Mouse (Mus musculus) mesoderm, embryonic 11.5 days (tissue): ENCODE results near the gene Usp15.
"Not testable (repeated sequence)": the region's sequence is repeated elsewhere in the genome, so short reads cannot be mapped to it uniquely, and the experiment has no call there.

Experiments
- DNase-seq: peaks from one replicate; pipeline ENCODE4 v3.0.0-alpha.2; 2012; ENCODE audit warnings: low read depth, low spot score

The Usp15 gene

DNA sequence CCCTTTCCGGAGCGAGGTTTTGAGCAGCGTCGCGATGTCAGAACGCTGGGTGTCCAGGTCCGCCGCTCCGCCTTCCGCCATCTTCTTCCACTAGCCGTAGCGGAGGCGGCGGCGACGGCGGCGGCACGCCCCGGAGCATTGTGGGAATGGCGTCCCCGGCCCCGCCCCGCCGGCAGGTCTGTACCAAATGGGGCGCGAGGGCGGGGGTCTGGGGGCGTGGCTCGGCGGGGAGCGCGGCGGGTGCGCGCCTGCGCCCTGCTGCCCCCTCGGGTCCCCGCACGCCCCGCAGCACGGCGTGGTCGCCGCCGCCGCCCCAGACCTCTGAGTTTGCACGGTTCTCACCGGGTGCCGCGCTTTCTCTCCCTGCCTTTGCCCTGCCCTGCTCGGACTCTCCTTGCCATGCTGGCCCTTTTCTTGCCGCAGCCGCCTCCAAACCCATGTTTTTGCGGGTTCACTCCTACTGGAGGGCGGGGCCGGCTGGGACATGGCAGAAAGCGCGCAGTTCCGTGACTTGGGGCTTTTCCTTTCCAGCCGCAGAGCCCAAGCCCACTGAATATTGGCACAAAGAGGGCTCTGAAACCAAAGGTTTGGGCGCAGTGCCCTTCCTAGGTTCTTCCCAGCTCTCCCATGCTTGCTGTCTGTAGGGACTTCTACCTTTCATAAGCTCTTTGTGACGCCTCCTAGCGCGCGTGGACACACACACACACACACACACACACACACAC lies at the start of gene Usp15:
Gene Usp15, minus strand, starts transcription at position 161 of the 725 bp plus-strand sequence.
- DNase-seq, result peak; percentile 90

- DNase-seq, result no peak
Observed at GRCm38 (mm10) chr10:123229420-123229819, 32.6 kb upstream of the Usp15 start.

- no peak for DNase-seq
Observed at GRCm38 (mm10) chr10:123222785-123223184, 26.0 kb upstream of the Usp15 start.

DNA sequence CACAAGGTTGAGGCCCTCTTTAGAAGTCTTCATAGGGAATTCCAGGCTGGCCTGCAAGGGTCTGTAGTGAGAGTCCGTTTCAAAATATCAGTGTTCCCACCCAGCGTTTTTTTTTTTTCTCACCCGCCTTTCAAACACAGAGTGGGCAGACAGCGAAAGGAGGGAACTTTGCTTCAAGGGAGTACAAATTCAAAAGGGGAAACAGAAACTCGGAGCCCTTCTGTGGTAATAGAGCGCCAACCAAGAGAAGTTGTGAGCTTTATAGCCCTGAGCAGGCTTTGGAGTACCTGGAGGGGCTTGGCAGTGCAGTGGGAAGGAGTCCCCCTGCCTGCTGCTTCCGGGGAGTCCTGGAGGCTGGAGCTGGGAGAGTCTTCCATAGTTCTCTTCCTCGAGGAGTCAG lies 12.7 kb upstream of the Usp15 start:
- no peak for DNase-seq

DNA sequence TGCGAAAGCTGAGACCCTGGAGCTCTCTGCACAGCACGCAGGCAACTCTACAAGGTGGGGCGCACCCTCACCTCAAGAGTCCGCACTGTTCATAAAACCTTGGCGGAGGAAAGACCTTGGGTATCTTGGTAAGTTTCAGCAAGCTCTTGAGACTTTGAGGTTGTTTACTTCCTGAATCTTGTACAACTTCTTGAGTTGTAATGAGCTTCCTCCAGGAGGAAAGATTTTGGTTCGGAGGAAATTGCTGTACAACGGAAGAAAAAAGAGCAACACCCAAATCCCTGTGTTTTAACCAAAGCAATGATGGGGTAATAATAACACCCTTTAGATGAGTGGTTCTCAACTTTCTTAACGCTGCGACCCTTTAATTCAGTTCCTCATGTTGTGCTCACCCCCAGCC lies 11.5 kb upstream of the Usp15 start:
- DNase-seq, result no peak

DNA sequence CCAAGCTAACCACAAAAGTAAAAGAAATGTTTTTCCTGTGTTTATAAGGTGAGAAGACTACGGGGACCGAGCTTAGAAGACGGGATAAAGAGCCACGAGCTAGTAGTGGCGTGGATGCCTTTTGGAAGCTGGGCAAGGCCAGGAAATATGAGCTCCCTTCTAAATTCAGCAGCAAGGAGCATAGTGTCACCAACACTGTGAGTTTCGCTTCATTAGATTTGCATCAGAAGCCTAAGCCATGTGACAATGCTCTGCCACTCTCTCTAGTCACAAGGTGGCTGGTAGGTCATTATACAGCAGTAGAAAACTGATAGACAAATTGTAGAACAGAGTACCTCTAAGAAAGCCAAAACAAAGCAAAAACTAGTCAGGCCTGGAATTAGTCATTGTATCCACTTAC lies 9.3 kb upstream of the Usp15 start:
- DNase-seq, result no peak

- not testable (repeated sequence) for DNase-seq
Observed at GRCm38 (mm10) chr10:123205364-123205763, 8.6 kb upstream of the Usp15 start.

DNA sequence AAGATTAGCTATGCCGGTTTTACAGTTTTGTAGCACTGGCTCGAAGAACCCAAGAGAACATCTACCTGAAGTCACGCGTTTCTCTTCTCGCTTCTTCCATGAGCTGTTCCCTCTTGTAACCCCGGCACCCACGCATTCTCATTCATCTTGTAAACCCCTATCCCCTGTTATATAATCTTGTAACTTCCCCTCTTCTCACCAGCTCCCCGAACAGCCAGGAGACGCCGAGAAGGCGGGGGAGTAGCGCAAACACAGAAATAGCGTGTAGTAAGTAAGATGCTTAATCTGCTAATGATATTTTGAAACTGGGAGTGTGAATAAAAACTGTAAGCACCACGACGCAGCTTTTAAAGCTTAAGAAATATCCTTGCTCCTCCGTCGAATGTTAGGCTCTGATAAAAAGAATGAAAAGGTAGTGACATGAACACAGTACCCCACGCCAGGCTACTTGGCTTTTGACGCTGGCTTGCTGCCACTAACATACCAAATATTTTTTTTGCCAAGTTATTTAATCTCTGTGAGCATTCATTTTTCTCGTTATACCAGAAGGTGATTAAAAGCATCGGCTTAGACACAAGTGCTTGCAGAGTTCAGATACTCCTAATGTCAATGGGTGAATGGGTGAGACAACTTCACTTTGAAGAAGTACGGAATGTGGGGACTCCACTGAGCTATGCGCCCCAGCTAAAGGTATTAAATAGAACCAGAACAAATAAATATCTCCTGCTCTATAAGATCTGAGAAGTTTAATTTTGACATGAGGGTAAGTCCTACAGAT lies 5.4 kb upstream of the Usp15 start:
- DNase-seq, result no peak

GRCm38 (mm10) chr10:123201436-123201835 lies 4.6 kb upstream of the Usp15 start:
- DNase-seq, result no peak

DNA sequence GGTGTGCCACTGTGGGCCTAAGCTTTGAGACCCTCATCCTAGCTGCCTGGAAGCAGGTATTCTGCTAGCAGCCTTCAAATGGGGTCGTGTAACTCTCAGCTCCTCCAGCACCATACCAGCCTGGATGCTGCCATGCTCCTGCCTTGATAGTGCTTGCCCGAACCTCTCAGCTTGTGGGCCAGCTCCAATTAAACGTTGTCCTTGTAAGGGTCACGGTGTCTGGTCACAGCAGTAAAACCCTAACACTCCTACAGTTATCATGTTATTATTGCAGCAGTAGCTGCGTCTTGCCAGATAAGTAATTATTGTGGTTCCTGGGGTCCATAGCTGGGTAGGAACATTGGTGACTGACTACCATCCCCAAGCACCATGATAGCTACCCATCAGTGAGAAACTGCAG lies 4.2 kb upstream of the Usp15 start:
- no peak for DNase-seq

DNA sequence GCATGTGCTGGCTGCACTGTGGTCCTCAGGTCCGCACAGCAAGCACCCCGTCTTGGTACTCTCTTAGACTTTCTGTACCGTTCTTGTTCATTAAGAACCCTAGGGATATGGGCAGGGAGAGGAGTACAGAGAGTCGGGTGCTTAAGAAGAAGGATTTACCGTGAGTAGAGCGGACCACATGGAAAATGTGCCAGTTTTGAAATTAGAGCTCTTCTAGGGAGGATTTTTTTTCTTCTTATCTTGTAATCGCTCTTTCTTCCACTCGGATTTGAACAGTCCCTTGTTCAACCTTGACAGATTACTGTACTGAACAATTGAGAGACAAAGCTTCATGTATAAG lies 3.5 kb upstream of the Usp15 start:
- no peak for DNase-seq

DNA sequence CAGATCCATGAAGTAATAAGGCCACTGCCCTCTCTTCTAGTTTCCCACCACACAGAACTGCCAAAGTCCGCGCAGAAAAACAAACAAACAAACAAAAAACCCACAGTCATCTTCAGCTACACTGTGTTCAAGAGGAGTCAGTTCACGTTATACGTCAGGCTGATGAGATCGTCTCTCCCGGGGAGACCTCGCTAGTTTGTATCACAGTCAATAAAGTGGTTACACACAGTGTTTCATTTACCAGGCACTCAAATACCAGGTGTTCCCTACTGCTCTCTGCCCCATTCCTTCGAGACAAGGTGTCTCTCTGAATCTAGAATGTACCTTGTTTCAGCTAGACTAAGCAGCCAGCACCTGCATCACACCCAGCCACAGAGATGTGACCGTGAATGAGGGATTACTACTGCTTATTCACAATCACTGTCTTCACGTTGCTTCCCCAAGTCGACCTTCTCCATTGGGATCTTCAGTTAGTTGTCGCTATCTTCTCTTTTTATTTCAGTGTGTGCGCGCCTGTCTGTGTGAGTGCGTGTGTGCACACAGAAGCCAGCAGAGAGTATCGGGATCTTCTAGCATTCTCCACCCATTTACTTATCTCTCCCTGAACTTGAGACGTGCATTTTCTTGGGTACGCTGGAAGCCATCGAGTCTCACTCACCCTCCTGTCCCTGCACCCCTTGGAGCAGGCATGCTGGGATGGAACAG lies 3.0 kb upstream of the Usp15 start:
- DNase-seq, result no peak

DNA sequence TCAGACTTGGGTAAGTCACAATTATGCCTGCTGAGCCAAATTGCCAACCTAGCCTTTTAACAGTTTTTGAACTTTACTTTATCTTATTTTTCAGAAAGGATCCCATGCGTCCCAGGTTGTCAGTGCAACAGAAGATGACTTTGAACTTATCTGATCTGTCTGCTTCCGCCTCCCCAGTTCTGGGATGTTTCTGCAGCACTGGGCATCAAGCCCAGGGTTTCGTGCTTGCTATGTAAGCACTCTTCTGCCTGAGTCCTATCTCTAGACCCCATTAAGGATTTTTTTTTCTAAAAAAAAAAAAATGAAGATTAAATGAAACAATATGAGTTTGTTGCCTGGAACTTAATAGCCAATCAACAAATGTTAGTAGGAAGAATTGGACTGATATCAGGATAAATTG lies 2.3 kb upstream of the Usp15 start:
- no peak for DNase-seq

GRCm38 (mm10) chr10:123198183-123198582 lies 1.4 kb upstream of the Usp15 start:
- no peak for DNase-seq

DNA sequence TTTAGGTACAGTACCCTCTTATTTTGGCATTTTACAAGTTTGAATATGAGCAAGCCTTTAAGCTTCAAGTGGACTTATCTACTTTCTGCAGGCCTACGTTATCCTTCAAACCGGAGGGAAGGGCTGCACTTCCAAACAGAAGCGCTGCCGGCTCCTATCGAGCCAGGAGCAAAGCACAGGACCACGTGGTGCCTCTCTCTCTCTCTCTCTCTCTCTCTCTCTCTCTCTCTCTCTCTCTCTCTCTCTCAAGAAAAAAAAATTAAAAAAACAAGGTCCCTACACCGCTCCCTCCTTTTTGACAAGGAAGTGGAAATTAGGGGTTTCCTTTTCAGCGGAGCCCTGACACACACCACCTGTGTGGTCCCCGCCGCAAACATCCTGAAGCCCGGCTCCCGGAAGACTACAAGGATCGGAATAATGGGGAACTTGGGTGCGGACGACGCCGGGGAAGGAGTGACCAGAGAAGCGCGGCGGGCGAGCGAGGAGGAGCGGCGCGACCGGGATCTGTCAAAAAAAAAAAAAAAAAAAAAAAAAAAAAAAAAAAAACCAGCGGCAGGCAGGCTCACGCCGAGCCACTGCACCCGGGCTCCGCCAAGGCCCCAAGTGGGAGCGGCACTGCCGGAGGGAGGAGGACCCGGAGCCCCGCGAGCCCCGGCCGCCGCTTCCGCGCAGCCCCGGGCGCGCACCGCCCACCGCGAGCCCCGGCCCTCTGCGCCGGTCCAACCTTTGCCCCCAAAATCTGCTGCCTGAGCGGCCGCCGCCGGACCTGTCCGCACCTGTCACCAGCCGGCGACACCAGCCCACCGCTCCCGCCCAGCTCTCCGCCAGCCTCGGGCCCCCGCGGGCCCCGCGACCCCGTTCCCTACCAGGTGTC lies 597 bp downstream of the Usp15 start:
- DNase-seq, result peak; percentile 67

- DNase-seq, result peak; percentile 12
Observed at GRCm38 (mm10) chr10:123195501-123195900, 1.3 kb downstream of the Usp15 start.

- DNase-seq, result no peak
Observed at GRCm38 (mm10) chr10:123191038-123191437, 5.8 kb downstream of the Usp15 start.

GRCm38 (mm10) chr10:123187337-123187736 lies 9.5 kb downstream of the Usp15 start:
- DNase-seq, result no peak

DNA sequence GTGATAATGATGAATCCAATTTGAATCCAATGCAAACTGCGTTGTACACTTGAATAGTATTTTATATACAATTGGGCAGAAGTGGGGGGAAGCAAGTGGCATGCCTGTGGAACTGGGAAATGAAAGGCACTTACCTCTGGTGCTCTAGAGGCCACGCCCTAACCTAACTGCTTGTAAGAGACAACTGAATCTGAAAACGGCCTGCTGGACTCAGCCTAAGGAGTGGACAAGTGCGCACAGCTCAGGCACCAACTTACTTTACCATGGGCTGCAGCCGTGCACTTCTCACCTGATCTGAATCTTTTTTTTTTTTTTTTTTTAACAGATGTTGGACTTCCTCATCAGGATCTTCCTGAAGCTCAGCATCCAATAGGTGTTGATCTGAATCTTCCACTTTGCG lies 10.9 kb downstream of the Usp15 start:
- no peak for DNase-seq

DNA sequence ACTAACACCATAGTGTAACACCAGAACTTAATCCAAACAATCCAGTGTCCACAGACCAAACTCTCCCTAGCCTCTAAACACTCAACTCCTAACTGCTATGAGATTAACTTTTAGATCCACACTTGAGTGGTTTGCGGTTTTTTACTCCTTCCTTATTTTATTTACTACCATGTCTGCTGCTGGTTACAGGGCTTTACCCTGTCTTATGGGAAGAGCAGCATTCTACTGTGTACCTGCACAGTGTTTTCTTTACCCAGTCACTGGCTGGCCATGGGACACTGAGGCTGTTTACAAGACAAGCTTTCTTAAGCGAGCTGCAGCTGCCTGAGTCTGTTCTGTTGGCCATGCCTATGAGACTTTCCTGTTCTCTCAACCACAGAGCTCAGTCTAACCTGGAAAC lies 13.1 kb downstream of the Usp15 start:
- no peak for DNase-seq

GRCm38 (mm10) chr10:123183243-123183642 lies 13.6 kb downstream of the Usp15 start:
- DNase-seq, result no peak

DNA sequence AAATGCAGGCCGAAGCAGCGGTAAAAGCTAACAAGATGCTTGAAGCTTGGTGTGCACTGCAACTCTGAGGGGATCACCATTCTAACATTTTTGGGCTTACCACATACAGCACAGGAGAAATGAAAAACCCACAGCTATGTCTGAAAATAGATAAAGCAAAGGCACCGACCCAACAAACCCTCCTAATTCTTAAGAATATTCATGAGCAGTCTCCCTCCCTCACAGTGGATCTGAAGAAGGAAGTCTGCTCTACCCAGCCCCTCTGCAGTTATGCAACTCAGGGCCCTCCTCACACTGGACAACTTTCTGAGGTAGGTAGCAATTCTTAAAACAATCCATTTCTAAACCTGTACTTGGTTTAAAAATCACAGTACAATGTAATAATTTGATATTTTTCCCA lies 14.4 kb downstream of the Usp15 start:
- DNase-seq, result no peak
